Mouse (Mus musculus): ENCODE measurements around the gene Sv2b.

Gene Sv2b

DNA sequence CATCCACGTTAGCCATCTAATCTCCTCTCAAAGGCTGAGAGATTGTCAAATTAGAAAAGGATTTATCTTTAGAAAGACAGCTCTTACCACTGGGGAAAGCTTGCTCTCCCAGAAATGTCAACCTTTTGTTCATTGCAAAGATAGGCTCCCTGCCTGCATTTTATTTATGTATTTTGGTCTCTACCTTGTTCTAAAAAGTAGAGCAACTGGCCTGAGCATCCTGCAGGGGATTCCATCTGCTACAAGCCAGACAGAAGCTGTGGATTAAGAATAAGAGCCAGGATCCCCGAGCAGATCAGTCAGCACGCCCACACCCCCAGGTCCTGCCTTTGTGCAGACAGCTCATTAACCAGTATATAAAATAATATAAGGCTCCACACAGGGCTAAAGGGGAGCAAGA is 16.8 kb downstream of the Sv2b start:
- no peak for DNase-seq (ENCODE audit: low spot score in 2 of 2)

GRCm38 (mm10) chr7:75290554-75290953 is 18.5 kb downstream of the Sv2b start:
- DNase-seq (ENCODE audit: low spot score in 2 of 2): no peak

GRCm38 (mm10) chr7:75287237-75287636 is 21.8 kb downstream of the Sv2b start:
- no peak for DNase-seq (ENCODE audit: low spot score in 2 of 2)

DNA sequence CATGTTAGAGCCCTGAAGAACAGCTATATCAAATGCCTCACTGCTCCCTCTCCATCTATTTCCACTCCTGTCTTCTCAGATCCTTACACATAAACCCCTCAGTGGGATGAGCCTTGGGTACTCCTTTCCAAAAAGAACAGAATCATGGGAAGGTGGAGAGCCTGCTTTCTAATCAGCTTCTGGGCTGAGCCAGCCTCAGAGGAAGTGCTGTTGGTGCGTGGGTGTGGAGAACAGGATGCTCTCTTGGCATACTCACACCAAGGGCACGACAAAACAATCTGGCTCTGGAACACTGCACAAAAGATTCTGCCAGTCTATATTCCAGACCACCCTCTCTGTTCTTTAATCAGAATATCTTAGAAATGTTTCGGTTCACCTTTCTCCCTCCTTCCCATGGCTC is 26.1 kb downstream of the Sv2b start:
- no peak for DNase-seq (ENCODE audit: low spot score in 2 of 2)

DNA sequence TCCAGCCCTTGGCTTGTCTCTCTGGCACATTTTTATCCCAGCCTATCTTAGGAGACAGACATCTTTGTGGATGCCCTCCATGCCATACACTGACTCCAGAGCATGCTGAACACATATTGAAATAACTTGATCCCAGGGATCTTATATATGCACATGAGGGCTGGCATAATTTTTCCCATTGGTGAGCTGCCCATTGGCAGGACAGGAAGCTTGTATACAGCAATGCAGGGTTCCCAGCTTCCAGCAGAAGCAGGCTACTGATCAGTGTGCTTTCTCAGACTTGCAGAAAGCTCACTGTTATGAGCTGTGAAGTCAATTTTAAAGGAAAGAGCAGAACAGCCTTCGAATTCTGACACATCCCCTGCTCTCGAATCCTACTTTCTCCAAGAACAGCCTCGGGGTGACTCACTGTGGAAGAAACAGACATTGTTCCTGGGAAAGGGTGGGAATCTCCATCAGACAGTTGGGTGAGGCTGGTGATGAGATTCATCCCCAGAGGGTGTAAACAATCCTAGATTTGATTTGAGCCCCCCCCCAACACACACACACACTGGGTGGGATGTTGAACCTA is 26.9 kb downstream of the Sv2b start:
- DNase-seq (ENCODE audit: low spot score in 2 of 2): no peak

DNA sequence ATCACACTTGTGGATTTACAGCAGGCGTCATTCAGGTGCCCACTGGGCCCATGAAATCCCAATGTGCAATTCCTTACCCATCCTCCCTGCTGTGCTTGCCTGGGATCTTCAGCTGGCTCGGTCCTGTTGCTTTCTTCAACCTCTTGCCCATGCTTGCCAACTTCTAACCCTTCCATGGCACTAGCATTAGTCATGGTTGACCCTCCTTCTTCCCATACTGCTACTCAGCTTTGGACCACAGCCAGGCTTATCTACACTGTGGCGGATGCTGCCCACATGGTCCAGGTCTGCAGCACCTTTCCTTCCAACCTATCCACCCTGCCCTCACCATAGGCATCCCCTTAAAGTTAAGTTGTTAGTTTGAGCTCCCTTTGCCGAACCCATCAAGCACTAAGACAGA is 28.0 kb downstream of the Sv2b start:
- no peak for DNase-seq (ENCODE audit: low spot score in 2 of 2)

GRCm38 (mm10) chr7:75277847-75278246 is 31.2 kb downstream of the Sv2b start:
- DNase-seq (ENCODE audit: low spot score in 2 of 2): no peak

DNA sequence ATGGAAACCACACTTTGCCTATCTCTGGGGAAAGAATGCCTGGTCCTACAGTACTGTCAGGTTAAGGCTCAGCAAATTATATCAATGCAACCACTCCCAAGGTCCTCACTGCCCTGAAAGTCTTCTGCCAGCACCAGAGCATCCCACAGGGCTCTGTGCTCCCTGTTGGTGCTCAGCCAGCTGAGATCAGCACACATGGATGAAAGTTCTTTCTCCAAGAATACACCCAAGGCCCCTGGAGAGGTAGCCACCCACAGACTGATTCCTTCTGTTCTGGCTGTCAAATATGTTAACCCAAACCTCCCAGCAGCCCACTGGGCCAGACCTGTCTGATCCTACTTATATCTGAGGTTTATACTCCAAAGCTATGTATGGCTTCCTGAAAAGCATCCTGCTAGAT is 32.3 kb downstream of the Sv2b start:
- DNase-seq (ENCODE audit: low spot score in 2 of 2): no peak

DNA sequence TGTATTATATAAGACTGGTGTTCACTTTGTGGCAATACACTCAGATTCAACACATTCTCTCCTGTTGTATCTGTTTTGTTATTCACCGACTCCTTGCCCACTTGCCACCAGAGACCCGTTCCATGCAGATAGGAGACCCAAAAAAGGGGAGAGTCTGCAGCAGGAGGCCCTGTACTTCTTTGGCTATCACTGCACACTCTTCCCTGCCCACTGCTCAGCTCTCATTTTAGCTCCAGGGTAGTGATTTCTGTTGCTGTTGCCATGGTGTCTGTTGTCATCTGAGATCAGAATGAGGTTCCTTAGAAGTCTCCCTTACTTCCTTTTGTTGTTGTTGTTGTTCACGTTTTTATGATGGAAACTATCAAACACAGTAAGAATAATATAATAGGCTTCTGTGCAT is 34.5 kb downstream of the Sv2b start:
- DNase-seq (ENCODE audit: low spot score in 2 of 2): no peak

DNA sequence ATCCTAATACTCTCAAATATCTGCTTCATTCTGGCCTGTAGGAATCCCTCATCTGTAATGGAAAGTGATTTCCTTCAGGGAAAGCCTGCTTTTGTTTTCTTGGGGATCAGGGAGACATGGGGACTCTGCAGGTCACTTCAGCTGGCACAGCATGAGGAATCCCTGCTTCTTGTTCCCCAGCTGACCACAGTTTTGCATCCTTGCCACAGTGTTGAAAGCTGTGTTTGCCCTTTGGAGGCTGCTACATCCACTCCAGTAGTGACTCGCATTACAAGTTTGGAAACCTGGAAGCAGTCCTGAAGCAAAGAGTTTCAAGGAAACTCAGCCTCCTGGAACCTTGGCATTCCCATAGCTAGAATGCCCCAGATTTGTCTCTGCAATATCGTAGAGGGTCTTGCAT is 35.4 kb downstream of the Sv2b start:
- DNase-seq (ENCODE audit: low spot score in 2 of 2): no peak

DNA sequence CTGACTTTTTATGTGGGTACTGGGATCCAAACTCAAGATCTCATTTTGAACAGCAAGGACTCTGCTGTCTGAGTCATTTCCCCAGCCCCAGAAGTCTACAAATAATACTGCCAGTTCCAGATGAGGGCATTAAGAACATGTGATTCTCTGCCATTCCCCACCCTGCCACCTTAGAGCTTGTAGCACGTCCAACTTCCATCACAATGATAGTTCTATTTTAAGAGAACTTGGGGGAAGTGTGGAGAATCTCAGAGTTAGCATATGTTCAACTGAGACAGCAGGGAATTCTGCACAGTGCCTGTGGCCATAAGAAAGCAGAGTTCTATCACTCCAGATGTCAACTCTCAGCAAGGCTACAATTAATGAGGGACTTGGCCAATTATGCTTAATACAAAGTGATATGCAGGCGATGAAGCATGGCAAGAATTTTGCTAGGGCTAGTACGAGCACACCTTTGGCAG is 37.1 kb downstream of the Sv2b start:
- DNase-seq (ENCODE audit: low spot score in 2 of 2): no peak

DNA sequence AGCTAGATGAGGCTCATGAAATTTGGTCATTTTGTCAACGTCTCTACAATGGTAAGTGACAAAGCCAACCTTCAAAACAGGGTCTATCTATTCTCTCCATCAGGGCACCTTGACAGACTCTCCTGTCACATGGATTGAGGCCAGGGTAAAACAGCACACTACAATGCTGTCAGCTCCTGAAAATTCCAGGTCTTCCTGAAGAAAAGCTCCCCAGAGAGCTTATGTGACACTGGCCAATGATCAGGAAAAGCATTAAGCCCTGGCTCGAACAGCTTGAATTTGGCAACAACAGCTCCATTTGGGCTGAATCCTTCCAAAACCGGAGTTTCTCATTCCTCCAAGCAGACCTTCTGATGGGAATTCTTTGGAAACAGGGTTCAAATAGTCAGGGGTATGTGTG is 37.8 kb downstream of the Sv2b start:
- no peak for DNase-seq (ENCODE audit: low spot score in 2 of 2)

- no peak for DNase-seq (ENCODE audit: low spot score in 2 of 2)
These were observed 41.8 kb downstream of the Sv2b start for GRCm38 (mm10) chr7:75267236-75267635.

DNA sequence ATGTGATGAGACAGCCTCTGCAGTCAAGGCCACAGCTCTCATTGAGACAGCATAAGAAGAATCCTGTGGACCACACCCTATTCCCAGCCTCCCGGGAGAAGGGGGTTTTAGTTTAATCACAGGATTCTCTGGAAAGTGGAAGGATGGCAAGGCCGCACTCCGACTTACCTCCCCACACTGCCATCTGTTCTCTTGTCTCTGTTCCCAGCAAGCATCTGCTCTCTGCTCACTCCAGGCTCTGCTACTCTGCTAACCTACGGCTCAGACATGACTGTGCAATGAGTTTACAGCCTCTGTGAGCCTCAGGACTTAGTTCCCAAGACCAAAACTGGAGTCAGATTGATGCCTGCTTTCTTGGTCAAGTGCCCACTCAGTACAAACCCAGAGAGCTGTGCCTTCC is 43.8 kb downstream of the Sv2b start:
- DNase-seq (ENCODE audit: low spot score in 2 of 2): no peak

GRCm38 (mm10) chr7:75259945-75260344 is 49.1 kb downstream of the Sv2b start:
- no peak for DNase-seq (ENCODE audit: low spot score in 2 of 2)

DNA sequence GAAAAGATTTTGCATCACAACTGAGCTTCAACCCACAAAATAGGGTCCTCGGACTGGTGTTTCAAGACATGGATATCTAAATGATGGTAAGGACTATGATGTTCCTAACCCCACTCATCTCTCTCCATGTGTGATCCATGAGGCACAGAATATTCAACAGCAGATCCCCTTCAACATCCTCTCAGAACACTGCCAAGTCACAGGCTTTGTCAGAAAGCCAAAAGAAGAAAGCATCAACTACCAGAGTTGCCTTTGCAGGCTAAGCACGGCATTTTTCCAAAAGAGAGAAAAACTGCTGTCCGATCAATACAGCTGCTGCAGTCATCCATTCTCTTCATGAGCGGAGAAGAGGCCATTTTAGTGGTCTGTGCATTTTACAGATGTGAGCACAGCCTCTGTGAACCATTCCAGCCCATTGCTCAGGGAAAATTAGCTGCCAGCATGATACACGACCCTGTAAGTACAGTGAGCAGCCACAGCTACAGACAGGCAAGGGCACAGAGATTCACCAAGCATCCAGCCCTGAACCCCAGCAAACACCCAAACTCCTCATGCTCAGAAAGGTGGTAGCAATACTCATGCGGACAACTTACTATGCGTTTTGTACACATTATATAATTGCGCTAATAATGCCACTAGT is 55.3 kb downstream of the Sv2b start:
- DNase-seq (ENCODE audit: low spot score in 2 of 2): no peak

DNA sequence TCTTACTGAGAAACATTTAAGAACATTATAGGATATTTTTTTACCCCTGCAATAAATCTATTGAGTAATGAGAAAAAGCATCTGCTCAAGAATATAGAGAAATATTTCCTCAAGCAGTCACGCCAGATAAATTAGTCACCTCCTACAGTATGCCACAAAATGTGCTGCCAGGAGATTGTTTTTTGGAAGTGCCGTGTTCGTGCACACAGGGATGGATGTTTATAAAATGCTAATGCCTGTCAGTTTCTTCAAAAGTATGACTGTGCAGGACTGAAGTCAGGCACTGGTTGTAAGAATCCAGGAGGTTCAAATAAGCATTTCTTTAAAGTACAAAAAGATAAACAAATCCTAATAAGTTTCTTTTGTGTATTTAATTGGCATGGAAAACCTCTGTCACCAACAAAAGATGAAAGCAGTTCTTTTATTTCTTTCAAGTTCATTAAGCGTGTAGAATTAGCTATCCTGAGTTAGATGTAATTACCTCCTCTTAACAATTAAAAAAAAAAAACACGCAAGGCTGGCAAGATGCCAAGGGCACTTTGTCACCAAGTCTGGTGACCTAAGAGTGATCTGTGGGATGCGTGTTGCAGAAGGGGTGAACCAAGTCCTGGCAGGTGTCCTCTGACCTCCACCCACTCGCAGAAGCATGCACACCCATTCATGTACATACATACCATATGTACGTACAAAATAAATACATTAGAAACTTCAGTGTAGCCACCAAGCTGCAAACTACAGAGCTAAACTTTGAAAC is 68.1 kb downstream of the Sv2b start:
- DNase-seq (ENCODE audit: low spot score in 2 of 2): no peak

DNA sequence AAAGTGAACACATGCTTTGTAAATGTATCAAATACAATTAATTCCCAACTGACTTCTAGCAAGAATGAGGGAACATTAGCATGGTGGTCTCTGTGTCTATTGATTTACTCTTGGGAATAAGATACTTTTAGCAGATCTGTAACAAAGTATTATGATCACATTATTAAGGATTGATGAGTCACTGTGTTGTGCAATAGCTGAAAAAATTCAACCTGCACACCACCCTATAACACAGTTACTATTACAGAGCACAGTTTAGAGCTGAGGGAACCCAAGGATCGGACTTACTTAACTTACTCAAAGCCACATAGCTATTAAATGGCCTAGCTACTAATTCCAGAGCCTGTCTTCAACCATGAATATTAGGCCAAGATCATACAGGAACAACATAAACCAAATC is 72.7 kb downstream of the Sv2b start:
- DNase-seq (ENCODE audit: low spot score in 2 of 2): no peak

- DNase-seq (ENCODE audit: low spot score in 2 of 2): no peak
These were observed 84.9 kb downstream of the Sv2b start for GRCm38 (mm10) chr7:75224206-75224605.

DNA sequence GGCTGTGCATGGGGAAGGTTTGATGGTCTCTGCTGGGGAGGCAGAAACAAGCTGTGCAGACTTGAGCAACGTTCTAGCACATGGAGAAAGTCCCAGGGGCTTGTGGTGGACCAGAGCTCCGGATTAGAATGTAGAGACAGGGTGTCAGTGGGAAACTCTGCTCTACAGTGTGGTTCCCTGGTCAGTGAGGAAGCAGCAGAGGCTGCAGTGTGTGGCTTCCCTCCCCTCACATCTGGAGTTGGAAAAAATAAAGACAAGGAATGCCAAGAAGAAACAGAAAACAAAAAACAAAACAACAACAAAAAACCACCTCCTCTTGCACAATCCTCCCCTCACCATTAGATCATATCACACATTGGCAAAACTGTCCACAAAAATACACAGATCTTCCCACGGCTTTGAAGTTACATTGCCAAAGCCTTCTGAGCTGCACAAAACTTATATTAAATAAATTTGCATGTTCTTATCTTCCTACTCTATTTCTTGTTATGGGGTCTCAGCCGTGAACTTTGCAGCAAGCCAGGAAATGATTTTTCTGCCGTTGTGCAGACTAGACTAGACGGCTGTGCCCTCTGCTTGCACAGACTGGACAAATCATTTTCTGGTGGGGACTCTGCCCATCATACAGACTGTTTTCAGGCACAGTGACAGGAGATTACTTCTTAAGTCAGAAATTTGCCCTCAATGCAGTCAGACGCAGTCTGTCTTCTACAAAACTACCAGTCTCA is 86.2 kb downstream of the Sv2b start:
- DNase-seq (ENCODE audit: low spot score in 2 of 2): no peak

- DNase-seq (ENCODE audit: low spot score in 2 of 2): no peak
These were observed 88.3 kb downstream of the Sv2b start for GRCm38 (mm10) chr7:75220786-75221185.

- DNase-seq (ENCODE audit: low spot score in 2 of 2): no peak
These were observed 88.8 kb downstream of the Sv2b start for GRCm38 (mm10) chr7:75220296-75220695.

- DNase-seq (ENCODE audit: low spot score in 2 of 2): no peak
These were observed 92.9 kb downstream of the Sv2b start for GRCm38 (mm10) chr7:75216180-75216579.

All from frontal cortex, postnatal 25 days (tissue).